In the genomic region with DNA sequence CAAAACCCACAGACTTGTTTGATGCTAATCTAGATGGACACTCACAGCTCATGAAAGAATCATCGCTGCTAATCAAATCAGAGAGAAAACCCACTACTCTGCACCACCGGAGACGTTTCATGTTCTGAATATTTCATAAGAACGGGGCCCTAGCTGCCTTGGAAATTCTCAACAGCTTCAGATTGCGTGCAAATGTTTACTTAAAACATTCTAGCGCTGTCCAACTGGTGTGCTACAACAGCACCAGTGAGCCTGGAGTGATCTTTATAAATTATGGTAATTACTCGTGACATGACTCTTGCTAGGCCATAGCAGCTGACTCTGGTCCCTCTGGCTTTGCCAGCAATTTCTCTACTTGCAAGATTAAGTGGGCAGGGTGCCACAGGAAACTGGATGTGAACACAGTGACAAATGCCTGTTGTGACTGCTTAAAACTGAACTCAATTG, we compare ENCODE assay signal across 8 mouse cellular contexts.
DNase-seq lines count a peak whose midpoint lies in the region; ATAC-seq and TF ChIP-seq lines count a peak whose summit lies in the region.

No protein-coding gene starts in this region.

- H3K4me3 ChIP-seq in layer of hippocampus, adult 2 months, result no peak overlapping the region
- no peak overlapping the region for H3K4me3 ChIP-seq in midbrain, embryonic 13.5 days (replicated peaks)

- H3K36me3 ChIP-seq in midbrain, embryonic 13.5 days, result no peaks in the 10 kb centered on the region

- no peak overlapping the region for H3K4me2 ChIP-seq in midbrain, embryonic 13.5 days (replicated peaks)

- no peak overlapping the region for H3K9ac ChIP-seq in midbrain, embryonic 13.5 days (replicated peaks)

- no peaks in the 10 kb centered on the region for H3K27me3 ChIP-seq in midbrain, embryonic 13.5 days

- no peaks in the 10 kb centered on the region for H3K4me1 ChIP-seq in midbrain, embryonic 13.5 days (replicated peaks)

- DNase-seq in adrenal gland, postnatal 14 days, result peak; percentile 35
- DNase-seq in adrenal gland, adult 18-20 months (ENCODE audit: low spot score in 2 of 2), result no peak
- peak; percentile 4 to 13 for DNase-seq in layer of hippocampus, postnatal 14 days (ENCODE audit: low spot score in 2 of 2)
- no peak for DNase-seq in layer of hippocampus, adult 2 months (ENCODE audit: low spot score in 2 of 2)
- peak; percentile 38 to 68 for DNase-seq in cerebellum, postnatal 25 days
- no peak for DNase-seq in thymus, postnatal 4 days

- 54% methylated on average over 7 of the region's 7 CpGs for WGBS in midbrain, embryonic 13.5 days

- TF ChIP-seq CTCF in layer of hippocampus, adult 2 months (conservative IDR thresholded peaks at IDR 0.05), result no peak

- ATAC-seq in midbrain, embryonic 13.5 days, result peak; percentile 91
- no peak for ATAC-seq in megakaryocyte progenitor cell, adult 5-6 weeks (replicated peaks; ENCODE audit: poor library complexity)

- H3K27ac ChIP-seq in layer of hippocampus, adult 2 months, result no peak overlapping the region
- H3K27ac ChIP-seq in midbrain, embryonic 13.5 days, result no peak overlapping the region

- no peaks in the 10 kb centered on the region for H3K9me3 ChIP-seq in midbrain, embryonic 13.5 days

Comparison
In these comparisons a context has a peak if more than half of its experiments do, and no peak if none do; other contexts are left out.
1. DNase-seq: peak in adrenal gland, postnatal 14 days (single experiment), layer of hippocampus, postnatal 14 days (2 of 2) and cerebellum, postnatal 25 days (2 of 2); none in adrenal gland, adult 18-20 months (0 of 2), layer of hippocampus, adult 2 months (0 of 2) and thymus, postnatal 4 days (single experiment).